Mouse (Mus musculus) myocyte (in vitro differentiated cells): ENCODE data around the gene Wdr18. TPM values are rescaled to one million over a fixed set of nuclear protein-coding genes. Genes with fewer than 3 reads are reported as not detected.

ENCODE experiments used
- H3K27me3 ChIP-seq: one replicate; pipeline ENCODE4 v1.6.1; 2011; ENCODE audit not compliant: control insufficient read depth, insufficient read depth, insufficient read length
- H3K36me3 ChIP-seq: one replicate; pipeline ENCODE4 v1.6.1; 2011; ENCODE audit not compliant: control insufficient read depth, insufficient read depth
- H3K4me2 ChIP-seq: one replicate; pipeline ENCODE4 v1.6.1; 2011; ENCODE audit warnings: low read depth, control low read depth
- H3K4me3 ChIP-seq: one replicate; pipeline ENCODE4 v1.5.1; 2011; ENCODE audit warnings: mild to moderate bottlenecking, control low read depth, moderate library complexity
- H3K79me2 ChIP-seq: one replicate; pipeline ENCODE4 v1.6.1; 2011; ENCODE audit not compliant: control insufficient read depth, insufficient read depth
- H3ac ChIP-seq: one replicate; pipeline ENCODE4 v1.6.1; 2011; ENCODE audit not compliant: control insufficient read depth, insufficient read length
- CEBPB ChIP-seq: IDR thresholded peaks from 2 replicates; pipeline ENCODE4 v1.6.1; 2011; ENCODE audit warnings: mild to moderate bottlenecking, moderate library complexity; ENCODE audit not compliant: poor library complexity, insufficient read depth, severe bottlenecking
- E2F4 ChIP-seq: IDR thresholded peaks from one replicate; pipeline ENCODE4 v1.6.1; 2011; ENCODE audit warnings: mild to moderate bottlenecking, control low read depth, moderate library complexity; ENCODE audit not compliant: insufficient read depth
- MAX ChIP-seq: IDR thresholded peaks from one replicate; pipeline ENCODE4 v1.6.1; 2011; ENCODE audit warnings: low read depth, mild to moderate bottlenecking, control low read depth
- MYOD1 ChIP-seq, 3 experiments: IDR thresholded peaks; one replicate each; pipeline ENCODE4 v1.6.1; 2011; ENCODE audit warnings: control low read depth in 2 of 3, low read depth in 2 of 3, mild to moderate bottlenecking in 2 of 3, moderate library complexity in 1 of 3; ENCODE audit not compliant: insufficient read length in 2 of 3, control insufficient read depth in 1 of 3
- MYOG ChIP-seq, 3 experiments: IDR thresholded peaks; one replicate each; pipeline ENCODE4 v1.6.1; 2011; ENCODE audit warnings: control low read depth in 2 of 3, low read depth in 2 of 3, mild to moderate bottlenecking in 2 of 3; ENCODE audit not compliant: insufficient read length in 2 of 3, control insufficient read depth in 1 of 3, insufficient read depth in 1 of 3
- POLR2A ChIP-seq: IDR thresholded peaks from one replicate; pipeline ENCODE4 v1.6.1; 2011; ENCODE audit warnings: low read depth, mild to moderate bottlenecking, control low read depth, moderate library complexity; ENCODE audit not compliant: insufficient read length
- POLR2AphosphoS2 ChIP-seq: IDR thresholded peaks from one replicate; pipeline ENCODE4 v1.6.1; 2011; ENCODE audit warnings: low read depth, control low read depth; ENCODE audit not compliant: insufficient read length
- REST ChIP-seq: IDR thresholded peaks from one replicate; pipeline ENCODE4 v1.6.1; 2011; ENCODE audit warnings: mild to moderate bottlenecking, control low read depth, moderate library complexity; ENCODE audit not compliant: insufficient read depth, insufficient read length
- SRF ChIP-seq: IDR thresholded peaks from one replicate; pipeline ENCODE4 v1.6.1; 2011; ENCODE audit warnings: low read depth; ENCODE audit not compliant: control insufficient read depth, insufficient read length
- TCF12 ChIP-seq: IDR thresholded peaks from one replicate; pipeline ENCODE4 v1.6.1; 2011; ENCODE audit warnings: mild to moderate bottlenecking, control low read depth; ENCODE audit not compliant: poor library complexity, insufficient read depth, severe bottlenecking
- TCF3 ChIP-seq: IDR thresholded peaks from one replicate; pipeline ENCODE4 v1.6.1; 2011; ENCODE audit warnings: low read depth, control low read depth; ENCODE audit not compliant: insufficient read length
- USF1 ChIP-seq: IDR thresholded peaks from one replicate; pipeline ENCODE4 v1.6.1; 2011; ENCODE audit warnings: low read depth, mild to moderate bottlenecking, control low read depth, moderate library complexity
- polyA plus RNA-seq: library from polyadenylated mRNA; unstranded; fragments of >200 nt; fragmentation: generic; extraction: Trizol; gene quantifications from one replicate; pipeline ENCODE4 v1.2.1, GENCODE M21; 2012; ENCODE audit warnings: missing spikeins

Wdr18 gene
- polyA plus RNA-seq, 1 experiment = 35.1 TPM

GRCm38 (mm10) chr10:79983205-79983604, 23.3 kb downstream of the Wdr18 start:
- Histone ChIP-seq H3ac (peak overlapping the region; percentile 51), H3K79me2 (peaks cover 39% of the 10 kb centered on the region), H3K4me2 (peak overlapping the region; percentile 96), H3K27me3 (no peaks in the 10 kb centered on the region), H3K4me3 (peak overlapping the region; percentile 74), H3K36me3 (no peaks in the 10 kb centered on the region)
- TF ChIP-seq MYOG (IDR thresholded peaks at IDR 0.05; ENCODE audit: control insufficient read depth in 1 of 3, insufficient read depth in 1 of 3, insufficient read length in 2 of 3, low read depth in 2 of 3) = peak in 1 of 3 experiments; percentile 22
- no peak for TF ChIP-seq MYOD1 (IDR thresholded peaks at IDR 0.05; ENCODE audit: control insufficient read depth in 1 of 3, insufficient read length in 2 of 3, low read depth in 2 of 3)
- peak; percentile 13 for TF ChIP-seq POLR2AphosphoS2

- Histone ChIP-seq H3ac (peak overlapping the region; percentile 51), H3K4me2 (peak overlapping the region; percentile 96), H3K36me3 (no peaks in the 10 kb centered on the region), H3K4me3 (peak overlapping the region; percentile 74), H3K79me2 (peaks cover 41% of the 10 kb centered on the region), H3K27me3 (no peaks in the 10 kb centered on the region)
- TF ChIP-seq USF1 = no peak
- no peak for TF ChIP-seq CEBPB
- TF ChIP-seq POLR2AphosphoS2 = no peak
- TF ChIP-seq MYOD1 (IDR thresholded peaks at IDR 0.05; ENCODE audit: control insufficient read depth in 1 of 3, insufficient read length in 2 of 3, low read depth in 2 of 3) = peak in 1 of 3 experiments; percentile 17
Measured at GRCm38 (mm10) chr10:79983670-79984069, 23.7 kb downstream of the Wdr18 start.

- peak within 1 kb of the TSS; percentile 51 for H3ac ChIP-seq
- TF ChIP-seq SRF (peak; percentile 20), REST (no peak), USF1 (no peak), MYOD1 (IDR thresholded peaks at IDR 0.05; ENCODE audit: control insufficient read depth in 1 of 3, insufficient read length in 2 of 3, low read depth in 2 of 3) (no peak), TCF3 (no peak), E2F4 (no peak), TCF12 (no peak), POLR2A (peak; percentile 59)
- peaks cover 47% of the 10 kb centered on the region for H3K79me2 ChIP-seq
- peak within 1 kb of the TSS; percentile 96 for H3K4me2 ChIP-seq
- peak within 1 kb of the TSS; percentile 74 for H3K4me3 ChIP-seq
- no peaks in the 10 kb centered on the region for H3K27me3 ChIP-seq
- H3K36me3 ChIP-seq = no peaks in the 10 kb centered on the region
Measured at GRCm38 (mm10) chr10:79984195-79984816, 24.4 kb downstream of the Wdr18 start, which contains the start of gene Tmem259. Gene Tmem259 (minus strand): TSS chr10:79984330.

- Histone ChIP-seq H3K4me2 (peak overlapping the region; percentile 86), H3K4me3 (peak overlapping the region; percentile 74), H3K36me3 (no peaks in the 10 kb centered on the region), H3ac (peak overlapping the region; percentile 51), H3K27me3 (no peaks in the 10 kb centered on the region), H3K79me2 (peaks cover 53% of the 10 kb centered on the region)
- TF ChIP-seq TCF3 (no peak), TCF12 (no peak), REST (no peak), POLR2A (peak; percentile 23)
Measured at GRCm38 (mm10) chr10:79984871-79985270, 24.9 kb downstream of the Wdr18 start.

GRCm38 (mm10) chr10:79985334-79986231, 25.6 kb downstream of the Wdr18 start:
- TF ChIP-seq E2F4 (no peak), CEBPB (no peak), SRF (no peak), POLR2AphosphoS2 (no peak), TCF3 (no peak), MYOD1 (IDR thresholded peaks at IDR 0.05; ENCODE audit: control insufficient read depth in 1 of 3, insufficient read length in 2 of 3, low read depth in 2 of 3) (no peak), TCF12 (no peak), USF1 (no peak), MYOG (IDR thresholded peaks at IDR 0.05; ENCODE audit: control insufficient read depth in 1 of 3, insufficient read depth in 1 of 3, insufficient read length in 2 of 3, low read depth in 2 of 3) (no peak), POLR2A (no peak), REST (no peak), MAX (no peak)
- peak overlapping the region; percentile 86 for H3K4me2 ChIP-seq
- H3K36me3 ChIP-seq = no peaks in the 10 kb centered on the region

More at GRCm38 (mm10) chr10:79985334-79986231, 25.6 kb downstream of the Wdr18 start:
- Histone ChIP-seq H3K79me2 (peaks cover 46% of the 10 kb centered on the region), H3K27me3 (no peaks in the 10 kb centered on the region), H3K4me3 (peak overlapping the region; percentile 74), H3ac (no peak overlapping the region)
